ENCODE assay signal across 8 mouse cellular contexts in the genomic region with DNA sequence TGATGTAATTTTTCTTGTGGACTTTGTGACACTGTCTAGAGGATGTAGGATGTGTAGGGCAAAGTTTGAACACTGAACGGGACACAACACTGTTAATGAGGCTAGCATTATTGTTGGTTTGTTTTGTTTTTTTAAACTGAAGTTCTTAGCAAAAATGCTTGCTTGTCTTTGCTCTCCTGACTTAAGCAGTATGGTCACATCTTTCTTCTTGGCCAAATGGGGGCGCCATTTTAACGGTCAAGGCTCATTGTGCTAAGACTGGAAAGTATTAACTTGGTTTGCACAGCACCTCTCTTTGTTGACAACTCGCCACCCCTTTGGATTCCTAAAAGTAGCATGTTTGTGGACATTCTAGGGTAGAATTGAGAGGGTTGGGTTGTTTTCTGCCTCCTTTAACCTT. TPM values are rescaled to one million over a fixed set of nuclear protein-coding genes. Genes with fewer than 3 reads are reported as not detected.
DNase-seq lines count a peak whose midpoint lies in the region; ATAC-seq lines count a peak whose summit lies in the region.

No protein-coding gene starts in this region.

- 13% methylated on average over 4 of the region's 4 CpGs for WGBS in forebrain, embryonic 15.5 days
- WGBS in kidney, embryonic 16.5 days = 26% methylated on average over 4 of the region's 4 CpGs
- 33% methylated on average over 4 of the region's 4 CpGs for WGBS in midbrain, embryonic 10.5 days

- no peaks in the 10 kb centered on the region for H3K9me3 ChIP-seq in forebrain, embryonic 15.5 days
- H3K9me3 ChIP-seq in kidney, embryonic 16.5 days (ENCODE audit: low read length) = no peaks in the 10 kb centered on the region
- no peaks in the 10 kb centered on the region for H3K9me3 ChIP-seq in midbrain, embryonic 10.5 days (replicated peaks)

- H3K27me3 ChIP-seq in forebrain, embryonic 15.5 days = no peaks in the 10 kb centered on the region
- no peaks in the 10 kb centered on the region for H3K27me3 ChIP-seq in kidney, embryonic 16.5 days (ENCODE audit: insufficient read depth, low read length)
- no peaks in the 10 kb centered on the region for H3K27me3 ChIP-seq in midbrain, embryonic 10.5 days (ENCODE audit: low read depth, poor library complexity, severe bottlenecking)

- no peak overlapping the region for H3K27ac ChIP-seq in forebrain, embryonic 15.5 days (replicated peaks)
- H3K27ac ChIP-seq in kidney, embryonic 16.5 days (ENCODE audit: low read length) = no peak overlapping the region
- peak overlapping the region; percentile 93 for H3K27ac ChIP-seq in midbrain, embryonic 10.5 days (replicated peaks)

- H3K4me3 ChIP-seq in forebrain, embryonic 15.5 days = peak overlapping the region; percentile 78
- peak overlapping the region; percentile 88 for H3K4me3 ChIP-seq in kidney, embryonic 16.5 days (ENCODE audit: low read length)
- H3K4me3 ChIP-seq in midbrain, embryonic 10.5 days = peak overlapping the region; percentile 85

- H3K36me3 ChIP-seq in forebrain, embryonic 15.5 days = peaks cover 42% of the 10 kb centered on the region
- H3K36me3 ChIP-seq in kidney, embryonic 16.5 days (ENCODE audit: insufficient read depth, low read length) = peaks cover 48% of the 10 kb centered on the region
- peaks cover 60% of the 10 kb centered on the region for H3K36me3 ChIP-seq in midbrain, embryonic 10.5 days

- DNase-seq in adrenal gland, adult 2 months = peak; percentile 32
- no peak for DNase-seq in adrenal gland, postnatal 4 days (ENCODE audit: low spot score in 2 of 2)
- peak; percentile 87 for DNase-seq in 416B (ENCODE audit: low read depth)
- peak; percentile 64 for DNase-seq in c-Kit-positive CD71-positive TER-119-negative erythroid progenitor cells, embryonic 14.5 days (ENCODE audit: low read depth)
- peak; percentile 34 for DNase-seq in midbrain, embryonic 10.5 days (ENCODE audit: low spot score)

- no peak for ATAC-seq in forebrain, embryonic 15.5 days (replicated peaks)
- ATAC-seq in kidney, embryonic 16.5 days (ENCODE audit: low FRiP score, low TSS enrichment) = no peak
- ATAC-seq in activated CD4-positive, CD25-positive, alpha-beta regulatory T cell, adult 4 months = no peak

- peaks cover 31% of the 10 kb centered on the region for H3K4me1 ChIP-seq in forebrain, embryonic 15.5 days
- H3K4me1 ChIP-seq in kidney, embryonic 16.5 days (ENCODE audit: insufficient read depth, low read length) = peaks cover 14% of the 10 kb centered on the region
- peaks cover 29% of the 10 kb centered on the region for H3K4me1 ChIP-seq in midbrain, embryonic 10.5 days

- H3K4me2 ChIP-seq in forebrain, embryonic 15.5 days (replicated peaks) = peak overlapping the region; percentile 96
- H3K4me2 ChIP-seq in kidney, embryonic 16.5 days (replicated peaks; ENCODE audit: low read depth, low read length) = peak overlapping the region; percentile 73

- H3K9ac ChIP-seq in forebrain, embryonic 15.5 days (replicated peaks) = peak overlapping the region; percentile 92
- H3K9ac ChIP-seq in kidney, embryonic 16.5 days (replicated peaks; ENCODE audit: low read length) = peak overlapping the region; percentile 35

RNA-seq across cellular contexts. Expression of gene Ahsa1, which starts 1.4 kb away (rescaled TPM):
- 100 to 1,000 TPM; 160 to 227 TPM for total RNA-seq in adrenal gland, adult 2 months (2021)
- 33.4 and 41.8 TPM in 2 replicates for polyA plus RNA-seq in adrenal gland, adult 2 months (2012; rRNA removed)
- total RNA-seq in adrenal gland, postnatal 4 days (2021) = 100 to 1,000 TPM; 119 to 129 TPM
- 216 and 226 TPM in 2 replicates for polyA plus RNA-seq in forebrain, embryonic 15.5 days (2015; fragmentation: Nextera tagmentation; extraction: Ambion mirVana)
- 246 and 248 TPM in 2 replicates for polyA plus RNA-seq in kidney, embryonic 16.5 days (2015; fragmentation: Nextera tagmentation; extraction: Ambion mirVana)
- 243 and 272 TPM in 2 replicates for polyA plus RNA-seq in midbrain, embryonic 10.5 days (2016; fragmentation: Nextera tagmentation; extraction: Ambion mirVana)
- polyA plus RNA-seq in activated CD4-positive, CD25-positive, alpha-beta regulatory T cell, adult 4 months (2017; shearing (Covaris generic)) = 100 to 1,000 TPM; 116 to 151 TPM

RNA-seq across cellular contexts. Expression of gene Vipas39, which starts 1.6 kb away (rescaled TPM):
- total RNA-seq in adrenal gland, adult 2 months (2021) = 10 to 100 TPM; 38.0 to 40.9 TPM
- 14.1 and 14.2 TPM in 2 replicates for polyA plus RNA-seq in adrenal gland, adult 2 months (2012; rRNA removed)
- total RNA-seq in adrenal gland, postnatal 4 days (2021) = 10 to 100 TPM; 42.8 to 45.6 TPM
- 72.3 and 77.1 TPM in 2 replicates for polyA plus RNA-seq in forebrain, embryonic 15.5 days (2015; fragmentation: Nextera tagmentation; extraction: Ambion mirVana)
- polyA plus RNA-seq in kidney, embryonic 16.5 days (2015; fragmentation: Nextera tagmentation; extraction: Ambion mirVana) = 52.2 and 53.7 TPM in 2 replicates
- 54.8 and 59.6 TPM in 2 replicates for polyA plus RNA-seq in midbrain, embryonic 10.5 days (2016; fragmentation: Nextera tagmentation; extraction: Ambion mirVana)
- polyA plus RNA-seq in activated CD4-positive, CD25-positive, alpha-beta regulatory T cell, adult 4 months (2017; shearing (Covaris generic)) = 10 to 100 TPM; 33.6 to 34.7 TPM

RNA-seq across cellular contexts. Expression of gene Noxred1, which starts 29.1 kb away (rescaled TPM):
- total RNA-seq in adrenal gland, adult 2 months (2021) = 1 to 10 TPM in 1 of 2 experiments, under 1 TPM in 1; 0.76 to 1.4 TPM
- 0.22 TPM in 1 of 2 replicates, not detected in the other for polyA plus RNA-seq in adrenal gland, adult 2 months (2012; rRNA removed)
- total RNA-seq in adrenal gland, postnatal 4 days (2021) = under 1 TPM; 0.17 to 0.51 TPM
- polyA plus RNA-seq in forebrain, embryonic 15.5 days (2015; fragmentation: Nextera tagmentation; extraction: Ambion mirVana) = 0.92 and 1.2 TPM in 2 replicates
- 0.60 and 0.67 TPM in 2 replicates for polyA plus RNA-seq in kidney, embryonic 16.5 days (2015; fragmentation: Nextera tagmentation; extraction: Ambion mirVana)
- 0.82 and 0.83 TPM in 2 replicates for polyA plus RNA-seq in midbrain, embryonic 10.5 days (2016; fragmentation: Nextera tagmentation; extraction: Ambion mirVana)
- 1 to 10 TPM in 1 of 2 experiments, under 1 TPM in 1; 0.64 to 1.2 TPM for polyA plus RNA-seq in activated CD4-positive, CD25-positive, alpha-beta regulatory T cell, adult 4 months (2017; shearing (Covaris generic))

RNA-seq across cellular contexts. Expression of gene Ism2, which starts 31.8 kb away (rescaled TPM):
- total RNA-seq in adrenal gland, adult 2 months (2021) = not detected
- polyA plus RNA-seq in adrenal gland, adult 2 months (2012; rRNA removed) = 0.07 and 0.16 TPM in 2 replicates
- total RNA-seq in adrenal gland, postnatal 4 days (2021) = under 1 TPM; 0.56 to 0.62 TPM
- 0.49 and 1.4 TPM in 2 replicates for polyA plus RNA-seq in forebrain, embryonic 15.5 days (2015; fragmentation: Nextera tagmentation; extraction: Ambion mirVana)
- polyA plus RNA-seq in kidney, embryonic 16.5 days (2015; fragmentation: Nextera tagmentation; extraction: Ambion mirVana) = 0.76 and 1.0 TPM in 2 replicates
- 0.99 and 1.4 TPM in 2 replicates for polyA plus RNA-seq in midbrain, embryonic 10.5 days (2016; fragmentation: Nextera tagmentation; extraction: Ambion mirVana)
- not detected for polyA plus RNA-seq in activated CD4-positive, CD25-positive, alpha-beta regulatory T cell, adult 4 months (2017; shearing (Covaris generic))

Comparison
In these comparisons a context has a peak if more than half of its experiments do, and no peak if none do; other contexts are left out.
1. DNase-seq: peak in adrenal gland, adult 2 months (single experiment), 416B (single experiment), c-Kit-positive CD71-positive TER-119-negative erythroid progenitor cells, embryonic 14.5 days (single experiment) and midbrain, embryonic 10.5 days (single experiment); none in adrenal gland, postnatal 4 days (0 of 2).
2. Peak in every context shown above with its lines, with median percentiles within 50 percentile points of each other: H3K4me3 ChIP-seq.